Mouse (Mus musculus) ES-E14 (cell line): ENCODE measurements around the gene Nek11. TPM values are rescaled to one million over a fixed set of nuclear protein-coding genes. Genes with fewer than 3 reads are reported as not detected.

Experiments used
- DNase-seq: peaks from one replicate; pipeline ENCODE4 v3.0.0-alpha.2; 2013; ENCODE audit warnings: low read depth, low spot score
- H3K27ac ChIP-seq: 2 replicates; pipeline ENCODE4 v1.5.1; 2012; ENCODE audit warnings: low read depth, mild to moderate bottlenecking, low read length, moderate library complexity, mixed read lengths; ENCODE audit not compliant: poor library complexity, insufficient read depth, severe bottlenecking
- H3K36me3 ChIP-seq: 2 replicates; pipeline ENCODE4 v1.6.1; 2012; ENCODE audit warnings: mild to moderate bottlenecking, low read length, moderate library complexity, mixed read lengths; ENCODE audit not compliant: control insufficient read depth, poor library complexity, insufficient read depth, severe bottlenecking
- H3K4me1 ChIP-seq, 2 experiments: fragments of 150-350 bp in 1 of 2; sonication (generic) in 1 of 2; 2 replicates each; pipeline ENCODE4 v1.6.1; 2012; ENCODE audit warnings: low read length in 2 of 2, mild to moderate bottlenecking in 1 of 2, mixed read lengths in 1 of 2; ENCODE audit not compliant: control insufficient read depth in 2 of 2, insufficient read depth in 2 of 2, poor library complexity in 1 of 2
- H3K4me3 ChIP-seq, 2 experiments: fragments of 150-350 bp in 1 of 2; sonication (generic) in 1 of 2; 2 replicates each; pipeline ENCODE4 v1.5.1; 2012; ENCODE audit warnings: low read length in 2 of 2, low read depth in 1 of 2, mild to moderate bottlenecking in 1 of 2, mixed read lengths in 1 of 2; ENCODE audit not compliant: insufficient read depth in 1 of 2, poor library complexity in 1 of 2, severe bottlenecking in 1 of 2
- H3K9ac ChIP-seq: 2 replicates; pipeline ENCODE4 v1.6.1; 2012; ENCODE audit warnings: low read depth, mild to moderate bottlenecking, low read length, mixed read lengths; ENCODE audit not compliant: poor library complexity, insufficient read depth, severe bottlenecking
- H3K9me3 ChIP-seq: fragments of 150-350 bp; sonication (generic); 2 replicates; pipeline ENCODE4 v1.6.1; 2012; ENCODE audit warnings: low read depth, mild to moderate bottlenecking, low read length; ENCODE audit not compliant: control insufficient read depth, insufficient read depth
- CHD2 ChIP-seq: IDR thresholded peaks from 2 replicates; pipeline ENCODE4 v1.6.1; 2014; ENCODE audit warnings: mild to moderate bottlenecking, low read depth, low read length, inconsistent platforms
- HCFC1 ChIP-seq: IDR thresholded peaks from 2 replicates; pipeline ENCODE4 v1.6.1; 2012; ENCODE audit warnings: low read length, inconsistent platforms, borderline replicate concordance; ENCODE audit not compliant: insufficient read depth
- MAFK ChIP-seq: IDR thresholded peaks from 2 replicates; pipeline ENCODE4 v1.6.1; 2014; ENCODE audit warnings: mild to moderate bottlenecking, low read depth, low read length, inconsistent platforms; ENCODE audit not compliant: insufficient read depth
- ZC3H11A ChIP-seq: IDR thresholded peaks from 2 replicates; pipeline ENCODE4 v1.6.1; 2012; ENCODE audit warnings: low read depth, mild to moderate bottlenecking, inconsistent platforms, low read length, borderline replicate concordance
- ZNF384 ChIP-seq: IDR thresholded peaks from 2 replicates; pipeline ENCODE4 v1.6.1; 2012; ENCODE audit warnings: low read depth, low read length, inconsistent platforms
- in situ Hi-C, 2 experiments: fragments of 600-800 bp; cut with MboI; formaldehyde crosslinking; loops; one replicate each; pipeline ENCODE4 v1.15.1; 2025; ENCODE audit warnings: low sequenced_read_pairs in 2 of 2, inconsistent platforms in 1 of 2; ENCODE audit not compliant: unreplicated experiment in 2 of 2
- total RNA-seq: library from RNA; depleted of rRNA; stranded (reverse); fragments of 300-350 nt; gene quantifications from 2 replicates; pipeline ENCODE4 v1.2.3, GENCODE M21; 2012

The Nek11 gene
- total RNA-seq, 1 experiment: 0.04 TPM

DNA sequence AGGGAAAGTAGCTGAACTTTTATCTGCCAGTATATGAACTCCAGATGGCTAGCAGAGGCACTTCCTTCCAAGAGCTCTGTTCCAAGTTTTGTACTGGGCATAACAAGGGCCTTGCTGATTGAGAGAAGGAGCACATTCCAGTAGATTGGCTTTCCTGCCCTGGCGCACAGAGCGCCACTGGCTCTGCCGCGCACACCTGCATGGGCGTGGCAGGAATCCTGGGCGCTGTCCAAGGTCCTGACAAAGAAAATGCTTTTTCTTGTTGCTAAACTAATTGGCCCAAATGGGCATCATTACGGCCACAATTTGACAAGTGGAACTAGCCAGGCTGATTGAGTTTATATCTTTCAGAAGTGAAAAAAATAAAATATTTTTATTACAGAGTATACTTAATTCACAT lies 123.1 kb downstream of the Nek11 start:
- Histone ChIP-seq H3K9me3 (no peaks in the 10 kb centered on the region), H3K4me1 (no peaks in the 10 kb centered on the region), H3K27ac (no peak overlapping the region), H3K36me3 (no peaks in the 10 kb centered on the region), H3K9ac (no peak overlapping the region), H3K4me3 (no peak overlapping the region)
- in situ Hi-C loops: no loop called here
- TF ChIP-seq CHD2 (no peak), ZNF384 (no peak), MAFK (no peak), ZC3H11A (no peak), HCFC1 (no peak)
- DNase-seq: peak; percentile 44

GRCm38 (mm10) chr9:105263140-105263539 lies 132.2 kb downstream of the Nek11 start:
- H3K27ac ChIP-seq: no peak overlapping the region
- TF ChIP-seq ZC3H11A (no peak), CHD2 (no peak), ZNF384 (no peak), HCFC1 (no peak), MAFK (no peak)
- no peaks in the 10 kb centered on the region for H3K4me1 ChIP-seq
- no peak overlapping the region for H3K4me3 ChIP-seq
- DNase-seq: no peak
- H3K9me3 ChIP-seq: no peaks in the 10 kb centered on the region
- in situ Hi-C loops: no loop called here
- no peaks in the 10 kb centered on the region for H3K36me3 ChIP-seq
- H3K9ac ChIP-seq: no peak overlapping the region

- DNase-seq: no peak
- H3K4me3 ChIP-seq: no peak overlapping the region
- in situ Hi-C loops: no loop called here
These were observed 137.7 kb downstream of the Nek11 start for GRCm38 (mm10) chr9:105257668-105258067.

GRCm38 (mm10) chr9:105254076-105254475 lies 141.2 kb downstream of the Nek11 start:
- H3K4me3 ChIP-seq: no peak overlapping the region
- no peaks in the 10 kb centered on the region for H3K4me1 ChIP-seq
- H3K9me3 ChIP-seq: no peaks in the 10 kb centered on the region
- no peak overlapping the region for H3K9ac ChIP-seq
- H3K36me3 ChIP-seq: no peaks in the 10 kb centered on the region
- in situ Hi-C loops: no loop called here
- DNase-seq: no peak
- no peak overlapping the region for H3K27ac ChIP-seq
- TF ChIP-seq ZC3H11A (no peak), ZNF384 (no peak), MAFK (no peak), CHD2 (no peak), HCFC1 (no peak)

More at GRCm38 (mm10) chr9:105257668-105258067, 137.7 kb downstream of the Nek11 start:
- H3K27ac ChIP-seq: no peak overlapping the region
- H3K9ac ChIP-seq: no peak overlapping the region
- no peaks in the 10 kb centered on the region for H3K9me3 ChIP-seq
- H3K4me1 ChIP-seq: no peaks in the 10 kb centered on the region
- no peaks in the 10 kb centered on the region for H3K36me3 ChIP-seq
- TF ChIP-seq MAFK (no peak), ZC3H11A (no peak), HCFC1 (no peak)

DNA sequence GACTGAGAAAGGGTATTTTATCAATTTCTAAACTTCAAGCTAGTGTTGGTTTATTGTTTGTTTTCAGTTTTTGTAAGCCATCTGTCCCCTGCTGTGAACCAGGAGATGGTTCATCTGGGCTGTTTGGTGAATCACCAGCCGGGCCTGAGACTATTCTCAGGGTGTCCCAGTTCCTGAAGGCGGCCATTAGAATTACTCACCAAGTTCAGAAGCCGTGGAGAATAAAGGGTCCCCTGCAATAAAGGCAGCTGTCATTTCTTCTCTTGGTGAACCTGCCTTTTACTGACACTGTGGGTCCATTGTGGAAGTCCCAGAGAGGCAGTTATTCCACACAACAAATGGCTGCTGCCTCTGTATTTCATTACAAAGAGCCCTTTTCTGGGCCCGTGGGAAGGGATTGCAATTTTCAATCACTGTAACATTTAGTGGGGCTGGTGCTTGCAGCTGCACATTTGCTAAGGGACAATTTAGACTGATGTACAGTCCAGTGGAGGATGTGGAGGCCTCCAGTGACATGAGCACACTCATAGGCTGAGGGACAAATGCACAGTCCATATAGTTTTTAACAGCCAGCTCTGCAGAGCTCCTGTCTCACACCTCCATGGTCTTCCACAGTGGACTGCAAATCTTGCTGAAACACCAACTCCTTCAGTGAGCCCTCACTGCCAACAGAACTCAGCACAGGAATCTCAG lies 142.8 kb downstream of the Nek11 start:
- Histone ChIP-seq H3K4me3 (no peak overlapping the region), H3K9ac (no peak overlapping the region), H3K36me3 (no peaks in the 10 kb centered on the region), H3K4me1 (no peaks in the 10 kb centered on the region), H3K27ac (no peak overlapping the region), H3K9me3 (no peaks in the 10 kb centered on the region)
- no peak for TF ChIP-seq HCFC1
- DNase-seq: no peak
- in situ Hi-C loops: no loop called here
